Mouse (Mus musculus) neural tube, embryonic 15.5 days (tissue): Measurements from ENCODE around the gene Cyp1a1. TPM values are rescaled to one million over a fixed set of nuclear protein-coding genes. Genes with fewer than 3 reads are reported as not detected.
A peak's percentile ranks its signal among the peaks of the same experiment; 100 is the strongest.

ENCODE experiments used
- ATAC-seq: fragments of 200-750 bp; cut with Nextera tagmentation; 2 replicates; pipeline ENCODE4 v1.8.0; 2017; ENCODE audit warnings: mild to moderate bottlenecking, moderate TSS enrichment, moderate library complexity; ENCODE audit not compliant: low FRiP score
- H3K27ac ChIP-seq: fragments of 300-500 bp; sonication (generic); replicated peaks from 2 replicates; pipeline ENCODE4 v1.5.1; 2015; ENCODE audit warnings: mild to moderate bottlenecking, inconsistent platforms
- H3K27me3 ChIP-seq: fragments of 300-500 bp; sonication (generic); replicated peaks from 2 replicates; pipeline ENCODE4 v1.6.1; 2015; ENCODE audit warnings: inconsistent platforms
- H3K36me3 ChIP-seq: fragments of 300-500 bp; sonication (generic); 2 replicates; pipeline ENCODE4 v1.6.1; 2015; ENCODE audit warnings: inconsistent platforms
- H3K4me1 ChIP-seq: fragments of 300-500 bp; sonication (generic); 2 replicates; pipeline ENCODE4 v1.6.1; 2015; ENCODE audit warnings: inconsistent platforms
- H3K4me2 ChIP-seq: fragments of 300-500 bp; sonication (generic); 2 replicates; pipeline ENCODE4 v1.6.1; 2015; ENCODE audit warnings: inconsistent platforms, mild to moderate bottlenecking, moderate library complexity
- H3K4me3 ChIP-seq: fragments of 300-500 bp; sonication (generic); replicated peaks from 2 replicates; pipeline ENCODE4 v1.5.1; 2015; ENCODE audit warnings: mild to moderate bottlenecking, inconsistent platforms
- H3K9ac ChIP-seq: fragments of 300-500 bp; sonication (generic); replicated peaks from 2 replicates; pipeline ENCODE4 v1.6.1; 2015; ENCODE audit warnings: mild to moderate bottlenecking, inconsistent platforms
- H3K9me3 ChIP-seq: fragments of 300-500 bp; sonication (generic); replicated peaks from 2 replicates; pipeline ENCODE4 v1.6.1; 2016; ENCODE audit warnings: inconsistent platforms
- WGBS: fragments of 180-500 bp; shearing (Covaris S2); methylation state at CpG from one replicate; pipeline ENCODE4 v1.1.7; 2015; ENCODE audit warnings: mixed read lengths; 5-methylcytosine and 5-hydroxymethylcytosine counted together
- polyA plus RNA-seq: library from polyadenylated mRNA; unstranded; fragments of >200 nt; fragmentation: Nextera tagmentation; extraction: Ambion mirVana; gene quantifications from 2 replicates; pipeline ENCODE4 v1.2.1, GENCODE M21; 2015

Cyp1a1 gene
- 0.09 and 0.12 TPM in 2 replicates for polyA plus RNA-seq

GRCm38 (mm10) chr9:57687751-57688150 lies at the start of gene Cyp1a1:
TSS of gene Cyp1a1 (plus strand) at chr9:57687928.
- H3K9me3 ChIP-seq, result no peaks in the 10 kb centered on the region
- WGBS, result 94% methylated on average over 2 of the region's 2 CpGs
- H3K4me1 ChIP-seq, result no peaks in the 10 kb centered on the region
- H3K9ac ChIP-seq, result no peak within 1 kb of the TSS
- no peaks in the 10 kb centered on the region for H3K36me3 ChIP-seq
- H3K27ac ChIP-seq, result no peak within 1 kb of the TSS
- H3K27me3 ChIP-seq, result peaks cover 7% of the 10 kb centered on the region
- no peak for ATAC-seq
- no peak within 1 kb of the TSS for H3K4me2 ChIP-seq
- no peak within 1 kb of the TSS for H3K4me3 ChIP-seq

GRCm38 (mm10) chr9:57638651-57639459 lies 48.9 kb upstream of the Cyp1a1 start:
- peak overlapping the region; percentile 69 for H3K27ac ChIP-seq

DNA sequence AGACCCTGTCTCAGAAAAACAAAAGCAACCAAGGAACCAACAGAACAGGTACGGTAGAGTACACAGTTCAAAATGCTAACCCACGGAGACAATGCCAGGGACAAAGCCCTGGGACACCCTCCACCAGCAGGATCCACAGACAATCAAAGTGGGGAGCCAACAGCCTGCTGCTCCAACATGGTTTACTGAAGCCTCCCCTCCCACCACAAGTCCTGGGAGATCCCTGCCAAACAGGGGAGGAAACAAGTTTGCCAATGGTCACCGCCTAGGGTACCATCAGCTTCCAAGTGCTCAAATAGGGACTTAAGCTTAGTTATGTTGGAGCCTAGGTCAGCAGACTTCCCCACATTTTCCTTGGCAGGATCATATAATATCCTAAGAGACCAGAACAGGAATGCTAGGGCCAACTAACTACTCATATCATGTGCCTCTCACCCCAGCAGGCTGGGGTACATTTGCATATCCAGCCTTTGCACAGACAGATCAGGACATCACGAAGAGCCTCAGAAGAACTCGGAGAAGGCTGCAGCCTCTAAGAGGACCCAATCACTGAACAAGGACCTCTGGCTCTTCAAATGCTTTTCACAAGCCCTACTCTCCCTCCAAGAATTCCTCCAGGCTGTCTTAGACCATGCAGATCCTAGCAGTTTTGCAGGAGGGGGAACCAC lies 47.9 kb upstream of the Cyp1a1 start:
- H3K27ac ChIP-seq, result peak overlapping the region; percentile 69
- H3K9me3 ChIP-seq, result no peaks in the 10 kb centered on the region
- peaks cover 75% of the 10 kb centered on the region for H3K4me1 ChIP-seq
- no peaks in the 10 kb centered on the region for H3K36me3 ChIP-seq
- 0 out of 2 replicates have a peak overlapping the region, but pooled peaks have one; percentile 12 for H3K4me3 ChIP-seq
- ATAC-seq, result no peak
- 70% methylated on average over 5 of the region's 5 CpGs for WGBS
- H3K4me2 ChIP-seq, result peak overlapping the region; percentile 44
- H3K9ac ChIP-seq, result peak overlapping the region; percentile 30
- H3K27me3 ChIP-seq, result no peaks in the 10 kb centered on the region

More at GRCm38 (mm10) chr9:57638651-57639459, 48.9 kb upstream of the Cyp1a1 start:
- Histone ChIP-seq H3K4me2 (peak overlapping the region; percentile 15), H3K4me1 (peaks cover 75% of the 10 kb centered on the region), H3K4me3 (no peak overlapping the region), H3K9me3 (no peaks in the 10 kb centered on the region), H3K27me3 (no peaks in the 10 kb centered on the region), H3K36me3 (no peaks in the 10 kb centered on the region), H3K9ac (no peak overlapping the region; the same call in 1 of the 2 replicates)
- 35% methylated on average over 8 of the region's 8 CpGs for WGBS
- ATAC-seq, result no peak

GRCm38 (mm10) chr9:57640384-57640783 lies 47.3 kb upstream of the Cyp1a1 start:
- Histone ChIP-seq H3K4me1 (peaks cover 75% of the 10 kb centered on the region), H3K9ac (peak overlapping the region; percentile 30), H3K36me3 (no peaks in the 10 kb centered on the region), H3K27ac (peak overlapping the region; percentile 69), H3K4me3 (0 out of 2 replicates have a peak overlapping the region, but pooled peaks have one; percentile 12), H3K9me3 (no peaks in the 10 kb centered on the region), H3K4me2 (peak overlapping the region; percentile 44), H3K27me3 (no peaks in the 10 kb centered on the region)
- ATAC-seq, result no peak
- WGBS, result 27% methylated on average over 15 of the region's 15 CpGs

DNA sequence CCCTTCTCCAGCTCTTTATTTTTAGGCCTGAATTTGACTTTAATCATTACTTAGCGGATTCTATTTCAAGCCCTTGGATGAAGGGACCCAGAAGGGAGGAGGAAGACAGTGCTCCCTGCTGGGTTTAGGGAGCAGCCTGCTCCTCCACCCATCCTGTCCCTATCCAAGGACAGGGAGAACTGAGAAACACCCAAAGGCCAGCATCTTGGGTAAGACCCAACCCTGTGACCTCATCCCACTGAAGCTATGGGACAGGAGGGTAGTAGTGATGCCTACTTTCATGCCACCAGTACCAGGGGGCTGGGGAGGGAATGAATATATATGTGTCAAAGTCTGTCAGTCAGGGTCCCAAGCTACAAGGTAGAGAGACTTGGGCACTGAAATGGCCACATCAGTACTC lies 46.7 kb upstream of the Cyp1a1 start:
- H3K4me3 ChIP-seq, result no peak overlapping the region
- peaks cover 78% of the 10 kb centered on the region for H3K4me1 ChIP-seq
- H3K9ac ChIP-seq, result 0 out of 2 replicates have a peak overlapping the region, but pooled peaks have one; percentile 17
- 70% methylated on average over 1 of the region's 1 CpGs for WGBS
- H3K4me2 ChIP-seq, result peak overlapping the region; percentile 44
- no peaks in the 10 kb centered on the region for H3K36me3 ChIP-seq
- no peak for ATAC-seq
- H3K27ac ChIP-seq, result peak overlapping the region; percentile 69; the same call in 1 of the 2 replicates
- H3K9me3 ChIP-seq, result no peaks in the 10 kb centered on the region
- H3K27me3 ChIP-seq, result no peaks in the 10 kb centered on the region

DNA sequence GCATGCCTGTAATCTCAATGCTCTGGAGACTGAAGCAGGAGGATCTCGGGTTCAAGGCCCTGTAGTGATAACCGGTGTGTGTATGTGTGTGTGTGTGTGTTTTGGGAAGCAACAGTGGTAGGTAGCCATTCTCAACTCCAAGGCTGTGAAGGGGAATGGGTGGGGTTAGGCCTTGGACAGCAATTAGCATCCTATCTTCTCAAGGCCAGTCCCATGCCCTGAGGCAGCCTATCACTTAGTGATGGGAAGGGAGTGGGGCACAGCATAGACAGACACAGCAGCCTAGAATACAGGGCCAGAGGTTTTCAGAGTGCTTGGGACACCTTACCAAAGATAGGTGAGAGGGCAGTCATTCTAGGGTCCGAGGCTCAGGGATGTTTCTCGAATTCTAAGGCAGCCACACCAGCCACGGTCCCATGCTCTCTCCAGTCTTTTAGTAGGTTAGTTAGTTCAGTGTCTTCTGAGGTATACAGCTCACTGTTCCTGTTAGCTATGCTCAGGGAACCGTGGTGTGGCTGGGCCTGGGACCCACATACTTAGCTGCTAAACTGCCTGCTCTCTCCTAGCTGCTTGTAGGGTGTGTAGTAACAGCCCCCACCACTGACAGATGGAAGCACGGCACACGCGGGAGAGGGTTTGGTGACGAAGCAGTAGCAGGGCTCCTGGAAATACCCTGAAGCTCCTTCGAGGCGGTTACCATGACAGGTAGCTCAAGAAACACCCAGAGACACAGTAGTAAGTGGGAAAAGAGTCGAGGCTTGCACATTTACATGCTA lies 45.8 kb upstream of the Cyp1a1 start:
- Histone ChIP-seq H3K27ac (0 out of 2 replicates have a peak overlapping the region, but pooled peaks have one; percentile 5), H3K36me3 (no peaks in the 10 kb centered on the region), H3K4me1 (peaks cover 78% of the 10 kb centered on the region), H3K9ac (0 out of 2 replicates have a peak overlapping the region, but pooled peaks have one; percentile 17), H3K4me3 (0 out of 2 replicates have a peak overlapping the region, but pooled peaks have one; percentile 2), H3K9me3 (no peaks in the 10 kb centered on the region), H3K4me2 (peak overlapping the region; percentile 67), H3K27me3 (no peaks in the 10 kb centered on the region)
- no peak for ATAC-seq
- 79% methylated on average over 13 of the region's 13 CpGs for WGBS

DNA sequence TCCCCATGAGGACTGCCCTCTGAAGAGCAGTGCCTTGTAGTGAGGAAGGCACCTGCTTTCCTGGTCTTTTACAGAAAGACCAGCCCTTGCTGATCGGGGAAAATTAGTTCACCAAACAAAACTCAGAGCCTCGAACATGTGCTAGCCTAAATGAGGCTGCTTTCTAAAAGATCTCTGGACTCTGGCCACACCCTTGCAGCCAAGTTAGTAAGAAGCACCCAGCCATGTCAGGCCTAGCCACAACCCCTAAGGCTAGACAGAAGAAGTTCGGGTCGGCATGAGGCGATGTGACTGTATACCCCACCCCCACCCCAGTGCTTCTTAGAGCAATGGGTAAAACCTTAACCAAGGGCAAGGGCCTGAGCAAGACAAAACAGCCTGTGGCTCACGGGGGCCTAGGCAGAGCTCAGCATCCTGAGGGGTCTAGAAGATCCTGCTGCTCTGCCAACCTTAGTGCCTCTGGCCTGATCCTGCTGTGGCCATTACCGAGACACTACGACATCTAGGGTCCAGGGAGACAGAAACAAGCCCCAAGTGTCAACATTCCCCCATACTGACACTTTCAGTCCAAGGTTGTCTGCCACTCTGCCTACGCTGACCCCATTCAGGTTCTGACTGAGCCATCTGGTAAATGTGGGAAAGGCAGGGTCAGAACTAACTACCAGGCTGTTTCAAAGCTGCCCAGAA lies 44.4 kb upstream of the Cyp1a1 start:
- H3K9me3 ChIP-seq, result no peaks in the 10 kb centered on the region
- WGBS, result 76% methylated on average over 9 of the region's 9 CpGs
- peak overlapping the region; percentile 100 for H3K9ac ChIP-seq
- H3K4me2 ChIP-seq, result peak overlapping the region; percentile 67
- H3K4me3 ChIP-seq, result peak overlapping the region; percentile 80
- ATAC-seq, result no peak
- no peaks in the 10 kb centered on the region for H3K27me3 ChIP-seq
- H3K27ac ChIP-seq, result no peak overlapping the region
- peaks cover 65% of the 10 kb centered on the region for H3K4me1 ChIP-seq
- H3K36me3 ChIP-seq, result no peaks in the 10 kb centered on the region

- H3K27me3 ChIP-seq, result no peaks in the 10 kb centered on the region
- no peak overlapping the region for H3K27ac ChIP-seq
- no peaks in the 10 kb centered on the region for H3K9me3 ChIP-seq
- peaks cover 60% of the 10 kb centered on the region for H3K4me1 ChIP-seq
- H3K9ac ChIP-seq, result peak overlapping the region; percentile 100
- ATAC-seq, result no peak
- peak overlapping the region; percentile 80 for H3K4me3 ChIP-seq
- WGBS, result 63% methylated on average over 7 of the region's 7 CpGs
- H3K36me3 ChIP-seq, result no peaks in the 10 kb centered on the region
- peak overlapping the region; percentile 67 for H3K4me2 ChIP-seq
Observed at GRCm38 (mm10) chr9:57643856-57644180, 43.9 kb upstream of the Cyp1a1 start.

DNA sequence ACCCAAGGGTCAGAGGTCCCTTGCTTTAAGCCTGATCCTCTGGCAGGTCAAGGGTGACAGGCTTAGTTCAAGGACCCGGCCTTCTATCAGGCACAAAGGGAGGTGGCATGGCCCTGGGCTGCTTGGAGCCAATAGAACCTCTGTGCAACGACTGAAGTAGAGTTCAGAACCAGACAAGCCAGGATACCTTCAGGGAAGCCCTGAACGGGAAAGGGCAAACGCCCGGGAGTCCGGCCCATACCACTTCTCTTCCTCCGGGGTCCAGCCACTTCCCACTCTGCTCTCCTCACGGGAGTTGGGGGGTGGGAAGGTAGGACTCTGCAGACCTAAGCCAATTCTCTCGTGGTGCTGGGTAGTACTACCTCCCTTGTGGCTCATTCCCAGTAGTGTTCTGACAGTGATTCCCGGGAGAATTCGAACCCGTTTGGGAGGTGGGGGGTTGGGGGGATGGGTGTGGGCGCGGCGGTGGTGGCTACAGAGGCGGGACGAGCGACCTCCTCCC lies 43.2 kb upstream of the Cyp1a1 start:
- peak overlapping the region; percentile 100 for H3K9ac ChIP-seq
- H3K27ac ChIP-seq, result peak overlapping the region; percentile 92
- no peaks in the 10 kb centered on the region for H3K9me3 ChIP-seq
- WGBS, result under 1% methylated on average over 18 of the region's 18 CpGs
- H3K4me3 ChIP-seq, result peak overlapping the region; percentile 80
- H3K4me1 ChIP-seq, result peaks cover 53% of the 10 kb centered on the region
- H3K4me2 ChIP-seq, result peak overlapping the region; percentile 67
- no peaks in the 10 kb centered on the region for H3K27me3 ChIP-seq
- 0 out of 2 replicates have a peak, but pooled peaks have one; percentile 1 for ATAC-seq
- no peaks in the 10 kb centered on the region for H3K36me3 ChIP-seq

DNA sequence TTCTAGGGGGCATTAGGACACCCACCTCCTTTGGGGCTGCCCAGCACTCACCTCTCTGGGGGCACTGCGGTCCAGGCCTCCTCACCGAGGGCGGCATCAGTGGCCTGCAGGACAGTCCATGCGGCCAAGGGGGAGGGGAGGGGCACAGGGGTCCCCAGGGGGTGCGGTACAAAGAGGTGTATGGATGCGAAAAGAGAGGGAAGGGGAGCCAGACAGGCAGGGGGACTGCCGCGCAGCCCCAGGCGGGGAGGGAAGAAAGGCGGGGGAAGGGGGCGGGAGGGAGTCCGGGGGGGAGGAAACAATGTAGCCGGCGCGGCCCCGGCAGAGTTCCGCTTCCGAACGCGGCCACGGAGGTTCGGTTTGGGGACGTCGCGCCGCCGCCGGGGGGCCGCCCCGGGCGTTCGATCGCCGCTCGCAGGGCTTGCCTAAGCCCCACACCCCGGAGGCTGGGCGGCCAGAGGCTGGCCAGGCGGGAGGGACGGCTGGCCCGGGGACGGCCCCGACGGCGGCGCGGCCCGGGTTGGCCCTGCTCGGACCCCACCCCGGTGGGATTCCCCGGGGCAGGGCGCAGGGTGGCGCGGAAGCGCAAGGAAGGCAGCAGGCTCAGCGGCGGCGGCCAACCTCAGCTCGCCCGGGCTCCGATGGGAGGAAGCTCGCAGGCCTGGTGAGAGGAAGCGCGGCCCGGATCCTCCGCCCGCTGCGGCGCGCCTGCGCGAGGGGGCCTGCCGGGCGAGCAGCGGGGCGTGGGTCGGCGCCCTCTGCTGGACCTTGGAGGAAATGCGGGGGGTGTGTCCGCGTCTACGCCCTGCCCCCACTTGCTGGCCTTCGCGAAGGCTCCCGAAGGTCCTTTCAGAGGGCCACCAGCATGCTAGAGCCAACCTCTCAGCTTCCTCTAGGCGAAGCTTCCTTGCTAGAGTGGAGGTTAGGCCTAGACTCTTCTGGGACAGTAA lies 42.5 kb upstream of the Cyp1a1 start:
- Histone ChIP-seq H3K27me3 (no peaks in the 10 kb centered on the region), H3K9ac (peak overlapping the region; percentile 100), H3K4me3 (peak overlapping the region; percentile 80), H3K4me1 (peaks cover 46% of the 10 kb centered on the region), H3K36me3 (no peaks in the 10 kb centered on the region), H3K27ac (peak overlapping the region; percentile 92), H3K9me3 (no peaks in the 10 kb centered on the region), H3K4me2 (peak overlapping the region; percentile 67)
- under 1% methylated on average over 82 of the region's 85 CpGs for WGBS
- peak; percentile 87 for ATAC-seq
